9 mouse cellular contexts compared by ENCODE assay signal in genomic region chr9:117356764-117357442, GRCm38 (mm10).
DNase-seq lines count a peak whose midpoint lies in the region; ATAC-seq lines count a peak whose summit lies in the region.
"Had no signal": no experiment of that assay in that cellular context is flagged by ENCODE, and none has a peak within 500 bp of the region (broad histone marks: within the 10 kb centered on the region; RNA-seq: fewer than 3 reads in every experiment).

No protein-coding gene starts in this region.

- WGBS in hindbrain, embryonic 11.5 days: 7% methylated on average over 9 of the region's 9 CpGs
- WGBS in lung, embryonic 15.5 days: 13% methylated on average over 9 of the region's 9 CpGs

- ATAC-seq in hindbrain, embryonic 11.5 days (ENCODE audit: low FRiP score): peak; percentile 89
- ATAC-seq in lung, embryonic 15.5 days (ENCODE audit: borderline replicate concordance, extremely low read depth, low FRiP score, low TSS enrichment): peak; percentile 90; the same call in 1 of the 2 replicates

- no peak overlapping the region for H3K4me3 ChIP-seq in hindbrain, embryonic 11.5 days (ENCODE audit: low read depth, low read length)
- no peak overlapping the region for H3K4me3 ChIP-seq in lung, embryonic 15.5 days
- H3K4me3 ChIP-seq: limb, embryonic 13.5 days had no signal

- no peaks in the 10 kb centered on the region for H3K4me1 ChIP-seq in hindbrain, embryonic 11.5 days (replicated peaks; ENCODE audit: control insufficient read depth, insufficient read depth, low read length)
- peaks cover 9% of the 10 kb centered on the region for H3K4me1 ChIP-seq in lung, embryonic 15.5 days

- H3K9ac ChIP-seq in hindbrain, embryonic 11.5 days (ENCODE audit: low read depth, low read length): no peak overlapping the region
- no peak overlapping the region for H3K9ac ChIP-seq in lung, embryonic 15.5 days
- H3K9ac ChIP-seq: limb, embryonic 13.5 days had no signal

- no peak overlapping the region for H3K4me2 ChIP-seq in hindbrain, embryonic 11.5 days (replicated peaks; ENCODE audit: low read depth, low read length)
- peak overlapping the region; percentile 29 for H3K4me2 ChIP-seq in lung, embryonic 15.5 days
- H3K4me2 ChIP-seq: limb, embryonic 13.5 days had no signal

- H3K27me3 ChIP-seq in hindbrain, embryonic 11.5 days (ENCODE audit: control insufficient read depth, insufficient read depth, low read length): no peaks in the 10 kb centered on the region
- H3K27me3 ChIP-seq in lung, embryonic 15.5 days: no peaks in the 10 kb centered on the region
- H3K27me3 ChIP-seq: limb, embryonic 13.5 days had no signal

- peak overlapping the region; percentile 25; the same call in 1 of the 2 replicates for H3K27ac ChIP-seq in hindbrain, embryonic 11.5 days (ENCODE audit: low read depth, low read length)
- H3K27ac ChIP-seq in lung, embryonic 15.5 days: peak overlapping the region; percentile 85
- H3K27ac ChIP-seq: limb, embryonic 13.5 days had no signal

- H3K9me3 ChIP-seq in hindbrain, embryonic 11.5 days (ENCODE audit: control insufficient read depth, low read length): no peaks in the 10 kb centered on the region
- H3K9me3 ChIP-seq in lung, embryonic 15.5 days: no peaks in the 10 kb centered on the region
- H3K9me3 ChIP-seq: limb, embryonic 13.5 days had no signal

- no peaks in the 10 kb centered on the region for H3K36me3 ChIP-seq in hindbrain, embryonic 11.5 days (ENCODE audit: control insufficient read depth, insufficient read depth, low read length)
- H3K36me3 ChIP-seq in lung, embryonic 15.5 days: no peaks in the 10 kb centered on the region
- H3K36me3 ChIP-seq: limb, embryonic 13.5 days had no signal

- DNase-seq in R1 (ENCODE audit: low read depth, low spot score): peak; percentile 27
- peak; percentile 91 to 94 for DNase-seq in cerebellum, postnatal 10 days
- DNase-seq in frontal cortex, postnatal 25 days (ENCODE audit: low spot score in 2 of 2): peak; percentile 5 to 30
- peak; percentile 73 for DNase-seq in hindbrain, embryonic 11.5 days (ENCODE audit: low spot score)
- DNase-seq in layer of hippocampus, postnatal 14 days (ENCODE audit: low spot score in 2 of 2): peak; percentile 58 to 77
- DNase-seq in retina, embryonic 14.5 days (ENCODE audit: low spot score): peak; percentile 62
- DNase-seq in spleen, postnatal 4 days (ENCODE audit: low spot score in 2 of 2): no peak

Comparison
In these comparisons a context has a peak if more than half of its experiments do, and no peak if none do; other contexts are left out.
1. DNase-seq: peak in R1 (single experiment), cerebellum, postnatal 10 days (2 of 2), frontal cortex, postnatal 25 days (2 of 2), hindbrain, embryonic 11.5 days (single experiment), layer of hippocampus, postnatal 14 days (2 of 2) and retina, embryonic 14.5 days (single experiment); none in spleen, postnatal 4 days (0 of 2).